Mouse (Mus musculus): ENCODE measurements around the gene H2-Q7. TPM values are rescaled to one million over a fixed set of nuclear protein-coding genes. Genes with fewer than 3 reads are reported as not detected.
A peak's percentile ranks its signal among the peaks of the same experiment; 100 is the strongest.
"Not testable (repeated sequence)": the region's sequence is repeated elsewhere in the genome, so short reads cannot be mapped to it uniquely, and the experiment has no call there.

H2-Q7 gene
- polyA plus RNA-seq, 1 experiment from 2014 or later: 2.5 TPM

DNA sequence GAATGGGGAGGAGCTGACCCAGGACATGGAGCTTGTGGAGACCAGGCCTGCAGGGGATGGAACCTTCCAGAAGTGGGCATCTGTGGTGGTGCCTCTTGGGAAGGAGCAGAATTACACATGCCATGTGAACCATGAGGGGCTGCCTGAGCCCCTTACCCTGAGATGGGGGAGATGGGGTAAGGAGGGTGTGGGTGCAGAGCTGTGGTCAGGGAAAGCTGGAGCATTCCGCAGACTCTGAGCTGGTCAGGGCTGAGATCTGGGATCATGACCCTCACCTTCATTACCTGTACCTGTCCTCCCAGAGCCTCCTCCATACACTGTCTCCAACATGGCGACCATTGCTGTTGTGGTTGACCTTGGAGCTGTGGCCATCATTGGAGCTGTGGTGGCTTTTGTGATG lies 3.4 kb downstream of the H2-Q7 start:
- not testable (repeated sequence) for H3K27me3 ChIP-seq (ENCODE audit: control insufficient read depth, insufficient read depth, low read length); H3K9me3 ChIP-seq (ENCODE audit: control insufficient read depth, low read length); H3K4me3 ChIP-seq (replicated peaks; ENCODE audit: low read depth, low read length); H3K27ac ChIP-seq (replicated peaks; ENCODE audit: low read depth, low read length); H3K9ac ChIP-seq (replicated peaks; ENCODE audit: low read length); H3K4me1 ChIP-seq (ENCODE audit: control insufficient read depth, insufficient read depth, low read length); H3K36me3 ChIP-seq (ENCODE audit: control insufficient read depth, insufficient read depth, low read length); H3K4me2 ChIP-seq (ENCODE audit: low read length); ATAC-seq (ENCODE audit: low FRiP score, low TSS enrichment); DNase-seq
- WGBS: 91% methylated on average over 2 of the region's 2 CpGs

DNA sequence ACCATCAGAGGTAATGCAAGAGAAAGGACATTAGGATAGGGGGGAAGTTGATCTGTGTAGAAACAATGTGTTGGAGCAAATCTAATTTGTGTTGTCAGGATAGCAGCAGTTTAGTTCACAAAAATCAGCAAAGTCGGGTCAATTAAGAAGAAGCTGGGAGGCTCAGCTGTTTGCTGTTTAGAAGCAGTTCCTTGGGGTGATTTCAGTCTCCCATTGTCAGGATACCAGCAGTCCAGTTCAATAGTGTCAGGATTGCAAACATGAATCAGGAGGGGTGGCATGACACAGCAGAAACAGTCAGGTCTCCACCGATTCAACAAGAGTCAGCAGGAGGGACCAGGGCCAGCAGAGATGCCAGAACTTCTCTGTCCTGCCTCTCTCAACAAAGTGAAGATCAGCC lies 5.6 kb downstream of the H2-Q7 start:
- not testable (repeated sequence) for ATAC-seq (ENCODE audit: low FRiP score, low TSS enrichment); H3K4me2 ChIP-seq (ENCODE audit: low read length); H3K27me3 ChIP-seq (ENCODE audit: control insufficient read depth, insufficient read depth, low read length); DNase-seq; H3K9ac ChIP-seq (replicated peaks; ENCODE audit: low read length); H3K27ac ChIP-seq (replicated peaks; ENCODE audit: low read depth, low read length); H3K4me3 ChIP-seq (replicated peaks; ENCODE audit: low read depth, low read length); H3K36me3 ChIP-seq (ENCODE audit: control insufficient read depth, insufficient read depth, low read length); H3K4me1 ChIP-seq (ENCODE audit: control insufficient read depth, insufficient read depth, low read length); H3K9me3 ChIP-seq (ENCODE audit: control insufficient read depth, low read length)
- 92% methylated on average over 2 of the region's 2 CpGs for WGBS

DNA sequence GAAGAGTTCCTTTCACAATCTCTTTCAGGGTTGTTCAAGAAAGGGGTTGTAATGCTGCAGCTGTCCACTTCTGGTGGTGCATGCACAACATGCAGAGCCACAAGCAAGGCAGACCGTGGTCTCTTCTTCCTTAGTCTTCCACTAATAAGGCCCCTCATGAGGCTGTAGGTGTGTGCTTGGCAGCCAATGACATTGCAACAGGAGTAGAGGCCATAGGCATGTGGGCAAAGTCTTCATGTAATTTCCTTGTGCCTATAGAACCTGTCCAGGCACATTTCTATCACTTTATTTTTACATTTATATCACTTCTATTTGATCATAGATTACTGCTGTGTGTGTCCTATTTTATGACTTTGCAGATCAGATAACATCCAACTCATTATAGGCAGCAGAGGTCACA lies 19.3 kb downstream of the H2-Q7 start:
- H3K36me3 ChIP-seq (ENCODE audit: control insufficient read depth, insufficient read depth, low read length); DNase-seq; ATAC-seq (ENCODE audit: low FRiP score, low TSS enrichment); H3K27ac ChIP-seq (replicated peaks; ENCODE audit: low read depth, low read length); H3K4me2 ChIP-seq (ENCODE audit: low read length); H3K27me3 ChIP-seq (ENCODE audit: control insufficient read depth, insufficient read depth, low read length); H3K4me3 ChIP-seq (replicated peaks; ENCODE audit: low read depth, low read length); H3K9me3 ChIP-seq (ENCODE audit: control insufficient read depth, low read length); H3K9ac ChIP-seq (replicated peaks; ENCODE audit: low read length); H3K4me1 ChIP-seq (ENCODE audit: control insufficient read depth, insufficient read depth, low read length): not testable (repeated sequence)
- no CpG with 5 or more reads among the region's 1 CpGs for WGBS

DNA sequence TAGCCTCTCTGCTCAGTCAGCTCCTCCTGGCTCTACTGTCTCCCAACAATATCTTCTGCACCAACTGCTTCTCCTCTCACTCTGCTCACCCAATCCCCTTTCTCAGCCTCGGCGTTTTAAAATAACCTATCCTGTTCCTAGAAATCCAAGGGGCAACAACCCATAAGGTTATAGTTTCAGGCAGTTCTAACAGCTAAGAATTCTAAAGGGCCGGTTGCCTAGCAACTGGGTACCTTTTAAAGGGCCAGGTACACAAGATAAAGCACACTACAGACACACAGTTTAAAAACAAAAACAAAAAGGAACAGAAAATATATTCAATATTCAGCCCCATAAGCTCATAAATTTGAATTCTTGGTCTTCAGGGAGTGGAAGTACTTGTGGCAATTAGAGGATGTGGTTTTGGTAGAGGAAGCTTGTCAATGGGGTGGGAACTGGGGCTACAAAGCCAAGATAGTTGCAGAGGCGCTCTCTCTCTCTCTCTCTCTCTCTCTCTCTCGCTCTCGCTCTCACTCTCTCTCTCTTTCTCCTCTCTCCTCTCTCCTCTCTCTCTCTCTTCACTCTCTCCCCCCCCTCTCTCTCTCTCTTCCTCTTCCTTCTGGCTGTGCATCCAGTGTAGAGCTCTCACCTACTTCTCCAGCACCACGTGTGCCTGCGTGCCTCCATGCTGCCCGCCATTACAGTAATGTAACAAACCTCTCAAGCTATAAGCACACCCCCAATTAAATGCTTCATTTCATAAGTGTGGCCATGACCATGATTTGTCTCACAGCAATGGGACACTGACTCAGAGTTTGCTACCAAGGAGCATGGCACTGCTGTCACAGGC lies 21.8 kb downstream of the H2-Q7 start:
- WGBS: 56% methylated on average over 3 of the region's 9 CpGs
- DNase-seq: not testable (repeated sequence)

DNA sequence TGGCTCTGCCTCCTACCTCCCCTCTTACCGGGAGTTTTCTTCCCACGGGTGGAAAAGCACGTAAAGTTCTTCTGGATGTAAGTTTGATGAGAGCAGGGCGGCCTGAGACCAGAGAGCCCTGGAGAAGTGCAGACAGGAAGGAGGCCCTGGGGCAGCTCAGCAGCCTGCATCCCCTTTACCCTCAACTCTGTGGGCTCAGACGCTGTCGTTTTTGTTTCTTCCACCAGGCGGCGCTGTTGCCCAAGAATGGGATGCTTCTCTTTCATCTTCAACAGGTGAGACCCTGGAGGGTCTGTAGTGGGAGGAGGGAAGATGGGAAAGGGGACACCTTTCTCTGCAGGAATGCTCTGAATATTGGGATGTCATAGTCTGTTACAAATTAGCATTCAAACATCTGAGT lies 26.7 kb downstream of the H2-Q7 start:
- WGBS: 5% methylated on average over 8 of the region's 8 CpGs
- not testable (repeated sequence) for H3K9ac ChIP-seq (replicated peaks; ENCODE audit: low read length); H3K4me3 ChIP-seq (replicated peaks; ENCODE audit: low read depth, low read length); H3K9me3 ChIP-seq (ENCODE audit: control insufficient read depth, low read length); ATAC-seq (ENCODE audit: low FRiP score, low TSS enrichment); H3K4me1 ChIP-seq (ENCODE audit: control insufficient read depth, insufficient read depth, low read length); H3K36me3 ChIP-seq (ENCODE audit: control insufficient read depth, insufficient read depth, low read length); H3K27ac ChIP-seq (replicated peaks; ENCODE audit: low read depth, low read length); H3K4me2 ChIP-seq (ENCODE audit: low read length)
- peaks cover 17% of the 10 kb centered on the region for H3K27me3 ChIP-seq (ENCODE audit: control insufficient read depth, insufficient read depth, low read length)
- DNase-seq: peak; percentile 52

More for the DNA sequence above, 21.8 kb downstream of the H2-Q7 start:
- H3K9ac ChIP-seq (replicated peaks; ENCODE audit: low read length); H3K36me3 ChIP-seq (ENCODE audit: control insufficient read depth, insufficient read depth, low read length); H3K9me3 ChIP-seq (ENCODE audit: control insufficient read depth, low read length); H3K4me3 ChIP-seq (replicated peaks; ENCODE audit: low read depth, low read length); H3K4me1 ChIP-seq (ENCODE audit: control insufficient read depth, insufficient read depth, low read length); ATAC-seq (ENCODE audit: low FRiP score, low TSS enrichment); H3K4me2 ChIP-seq (ENCODE audit: low read length); H3K27ac ChIP-seq (replicated peaks; ENCODE audit: low read depth, low read length); H3K27me3 ChIP-seq (ENCODE audit: control insufficient read depth, insufficient read depth, low read length): not testable (repeated sequence)

DNA sequence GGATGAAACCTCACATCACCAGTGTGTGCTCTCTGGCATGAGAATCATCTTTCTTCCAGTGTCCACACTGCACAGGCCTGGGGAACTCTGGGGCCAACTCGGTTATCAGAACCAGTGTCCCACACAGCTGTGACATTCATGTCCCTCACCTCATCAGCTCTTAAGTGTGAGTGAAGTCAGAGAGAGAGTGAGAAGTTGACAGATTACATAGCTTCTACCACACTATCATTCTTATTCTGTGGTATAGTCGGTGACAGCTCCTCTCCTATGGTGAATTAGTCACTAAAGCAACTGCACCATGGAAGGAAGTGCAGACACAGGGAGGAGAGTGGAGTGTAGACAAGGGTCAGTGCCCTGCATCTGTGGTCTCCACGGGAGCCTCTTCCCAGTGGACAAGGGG lies 30.0 kb downstream of the H2-Q7 start:
- H3K4me1 ChIP-seq (ENCODE audit: control insufficient read depth, insufficient read depth, low read length); H3K4me3 ChIP-seq (replicated peaks; ENCODE audit: low read depth, low read length); H3K4me2 ChIP-seq (ENCODE audit: low read length); H3K36me3 ChIP-seq (ENCODE audit: control insufficient read depth, insufficient read depth, low read length); H3K9me3 ChIP-seq (ENCODE audit: control insufficient read depth, low read length); ATAC-seq (ENCODE audit: low FRiP score, low TSS enrichment); DNase-seq; H3K27ac ChIP-seq (replicated peaks; ENCODE audit: low read depth, low read length); H3K9ac ChIP-seq (replicated peaks; ENCODE audit: low read length): not testable (repeated sequence)
- peaks cover 20% of the 10 kb centered on the region for H3K27me3 ChIP-seq (ENCODE audit: control insufficient read depth, insufficient read depth, low read length)
- WGBS: 69% methylated on average over 3 of the region's 3 CpGs

DNA sequence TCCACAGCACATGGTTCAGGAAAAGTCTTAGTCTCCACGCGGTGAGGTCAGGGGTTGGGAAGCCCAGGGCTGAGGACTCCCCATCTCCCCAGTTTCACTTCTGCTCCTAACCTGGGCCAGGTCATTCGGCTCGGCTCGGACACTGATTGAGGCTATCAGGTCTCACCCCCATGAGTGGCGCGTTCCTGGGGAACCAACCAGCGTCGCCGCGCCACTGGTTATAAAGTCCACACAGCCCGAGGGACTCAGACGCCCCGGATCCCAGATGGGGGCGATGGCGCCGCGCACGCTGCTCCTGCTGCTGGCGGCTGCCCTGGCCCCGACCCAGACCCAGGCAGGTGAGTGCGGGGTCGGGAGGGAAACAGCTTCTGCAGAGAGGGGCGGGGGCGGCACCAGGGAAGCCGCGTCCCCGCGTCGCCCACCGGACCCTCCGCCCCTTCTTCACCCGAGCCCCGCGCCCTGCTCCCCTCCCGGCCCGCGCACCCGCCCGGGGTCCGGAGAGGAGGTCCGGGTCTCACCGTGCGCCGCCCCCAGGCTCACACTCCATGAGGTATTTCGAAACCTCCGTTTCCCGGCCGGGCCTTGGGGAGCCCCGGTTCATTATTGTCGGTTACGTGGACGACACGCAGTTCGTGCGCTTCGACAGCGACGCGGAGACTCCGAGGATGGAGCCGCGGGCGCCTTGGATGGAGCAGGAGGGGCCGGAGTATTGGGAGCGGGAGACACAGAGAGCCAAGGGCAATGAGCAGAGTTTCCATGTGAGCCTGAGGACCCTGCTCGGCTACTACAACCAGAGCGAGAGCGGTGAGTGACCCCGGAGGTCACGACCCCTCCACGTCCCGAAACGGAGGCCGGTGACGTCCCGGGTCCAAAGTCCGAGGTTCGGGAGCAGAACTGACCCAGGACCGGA lies 31.1 kb downstream of the H2-Q7 start, which contains the start of gene H2-Q10:
Gene H2-Q10 (plus strand): TSS at position 248 of the 910 bp plus-strand sequence.
- H3K9ac ChIP-seq (replicated peaks; ENCODE audit: low read length): peak within 1 kb of the TSS; percentile 42; the same call in 1 of the 2 replicates
- ATAC-seq (ENCODE audit: low FRiP score, low TSS enrichment) (no peak), DNase-seq (peak; percentile 31)

DNA sequence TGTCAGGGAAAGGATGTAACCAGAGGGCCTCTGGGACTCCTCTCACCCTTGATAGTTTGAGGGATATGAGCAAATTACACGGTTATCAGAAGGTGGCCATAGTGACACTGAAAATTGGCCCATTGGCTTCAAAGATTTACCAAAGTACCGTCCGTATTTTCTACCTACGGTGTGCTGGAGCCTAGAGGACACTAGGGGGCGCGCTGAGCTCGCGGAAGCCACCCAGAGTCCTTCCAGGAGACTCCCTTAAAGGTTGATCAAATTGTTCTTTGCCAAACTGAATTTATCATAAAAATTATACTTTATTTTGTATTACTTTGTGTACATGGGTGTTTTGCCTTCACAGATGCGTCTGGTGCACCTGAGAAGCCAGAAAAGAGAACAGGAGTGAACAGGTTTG lies 45.1 kb downstream of the H2-Q7 start:
- H3K36me3 ChIP-seq (ENCODE audit: control insufficient read depth, insufficient read depth, low read length): no peaks in the 10 kb centered on the region
- no peak overlapping the region for H3K4me3 ChIP-seq (replicated peaks; ENCODE audit: low read depth, low read length)
- ATAC-seq (ENCODE audit: low FRiP score, low TSS enrichment) (no peak), DNase-seq (peak; percentile 86)
- WGBS: 0% methylated on average over 9 of the region's 9 CpGs
- no peak overlapping the region for H3K9ac ChIP-seq (replicated peaks; ENCODE audit: low read length)
- no peak overlapping the region for H3K27ac ChIP-seq (replicated peaks; ENCODE audit: low read depth, low read length)
- no peak overlapping the region for H3K4me2 ChIP-seq (ENCODE audit: low read length)
- no peaks in the 10 kb centered on the region for H3K27me3 ChIP-seq (ENCODE audit: control insufficient read depth, insufficient read depth, low read length)
- no peaks in the 10 kb centered on the region for H3K9me3 ChIP-seq (ENCODE audit: control insufficient read depth, low read length)
- H3K4me1 ChIP-seq (ENCODE audit: control insufficient read depth, insufficient read depth, low read length): no peaks in the 10 kb centered on the region

More for the DNA sequence above, 31.1 kb downstream of the H2-Q7 start, which contains the start of gene H2-Q10:
- Histone ChIP-seq H3K4me1 (ENCODE audit: control insufficient read depth, insufficient read depth, low read length) (peaks cover 6% of the 10 kb centered on the region; the same call in 1 of the 2 replicates), H3K4me2 (ENCODE audit: low read length) (peak within 1 kb of the TSS; percentile 60), H3K36me3 (ENCODE audit: control insufficient read depth, insufficient read depth, low read length) (no peaks in the 10 kb centered on the region), H3K4me3 (replicated peaks; ENCODE audit: low read depth, low read length) (peak within 1 kb of the TSS; percentile 35), H3K9me3 (ENCODE audit: control insufficient read depth, low read length) (no peaks in the 10 kb centered on the region), H3K27ac (replicated peaks; ENCODE audit: low read depth, low read length) (no peak within 1 kb of the TSS), H3K27me3 (ENCODE audit: control insufficient read depth, insufficient read depth, low read length) (peaks cover 20% of the 10 kb centered on the region)
- WGBS: 2% methylated on average over 78 of the region's 80 CpGs
